Mouse (Mus musculus) limb, embryonic 13.5 days (tissue): ENCODE measurements around the gene Ube2u. TPM values are rescaled to one million over a fixed set of nuclear protein-coding genes. Genes with fewer than 3 reads are reported as not detected.
"Not testable (repeated sequence)": the region's sequence is repeated elsewhere in the genome, so short reads cannot be mapped to it uniquely, and the experiment has no call there.

Experiments
- ATAC-seq: fragments of 200-750 bp; cut with Nextera tagmentation; 2 replicates; pipeline ENCODE4 v1.8.0; 2017; ENCODE audit warnings: low read depth, moderate number of reproducible peaks, moderate TSS enrichment; ENCODE audit not compliant: low FRiP score
- H3K27ac ChIP-seq: fragments of 300-500 bp; sonication (generic); 2 replicates; pipeline ENCODE4 v1.5.1; 2015; ENCODE audit warnings: inconsistent platforms, mild to moderate bottlenecking, moderate library complexity
- H3K27me3 ChIP-seq: fragments of 300-500 bp; sonication (generic); 2 replicates; pipeline ENCODE4 v1.6.1; 2015; ENCODE audit warnings: mild to moderate bottlenecking, inconsistent platforms
- H3K36me3 ChIP-seq: fragments of 300-500 bp; sonication (generic); 2 replicates; pipeline ENCODE4 v1.6.1; 2015; ENCODE audit warnings: inconsistent platforms, mild to moderate bottlenecking, moderate library complexity
- H3K4me1 ChIP-seq: fragments of 300-500 bp; sonication (generic); 2 replicates; pipeline ENCODE4 v1.6.1; 2015; ENCODE audit warnings: inconsistent platforms
- H3K4me2 ChIP-seq: fragments of 300-500 bp; sonication (generic); replicated peaks from 2 replicates; pipeline ENCODE4 v1.6.1; 2015; ENCODE audit warnings: inconsistent platforms, mild to moderate bottlenecking, moderate library complexity
- H3K4me3 ChIP-seq: fragments of 300-500 bp; sonication (generic); 2 replicates; pipeline ENCODE4 v1.5.1; 2015; ENCODE audit warnings: moderate library complexity, mild to moderate bottlenecking, inconsistent platforms
- H3K9ac ChIP-seq: fragments of 300-500 bp; sonication (generic); 2 replicates; pipeline ENCODE4 v1.6.1; 2015; ENCODE audit warnings: mild to moderate bottlenecking, inconsistent platforms
- H3K9me3 ChIP-seq: fragments of 300-500 bp; sonication (generic); 2 replicates; pipeline ENCODE4 v1.6.1; 2016; ENCODE audit warnings: inconsistent platforms
- WGBS: fragments of 180-500 bp; shearing (Covaris S2); methylation state at CpG from one replicate; pipeline ENCODE4 v1.1.7; 2015; 5-methylcytosine and 5-hydroxymethylcytosine counted together
- polyA plus RNA-seq: library from polyadenylated mRNA; unstranded; fragments of >200 nt; fragmentation: Nextera tagmentation; extraction: Ambion mirVana; gene quantifications from 2 replicates; pipeline ENCODE4 v1.2.1, GENCODE M21; 2015

The Ube2u gene
- 0.17 and 0.18 TPM in 2 replicates for polyA plus RNA-seq

- H3K9ac ChIP-seq: no peak within 1 kb of the TSS
- H3K4me1 ChIP-seq: peaks cover 6% of the 10 kb centered on the region; the same call in 1 of the 2 replicates
- H3K27me3 ChIP-seq: no peaks in the 10 kb centered on the region
- H3K4me3 ChIP-seq: peak within 1 kb of the TSS; percentile 22
- H3K4me2 ChIP-seq: peak within 1 kb of the TSS; percentile 54
- no peaks in the 10 kb centered on the region for H3K9me3 ChIP-seq
- 0 out of 2 replicates have a peak, but pooled peaks have one; percentile 19 for ATAC-seq
- WGBS: 39% methylated on average over 15 of the region's 15 CpGs
- H3K27ac ChIP-seq: no peak within 1 kb of the TSS
- H3K36me3 ChIP-seq: no peaks in the 10 kb centered on the region
Observed at GRCm38 (mm10) chr4:100478592-100479321, at the start of gene Ube2u. Gene Ube2u, plus strand, starts transcription at chr4:100478849.

GRCm38 (mm10) chr4:100429371-100429900, 49.2 kb upstream of the Ube2u start:
- 30% methylated on average over 2 of the region's 2 CpGs for WGBS
- H3K9ac ChIP-seq: no peak overlapping the region
- H3K4me3 ChIP-seq: no peak overlapping the region
- H3K4me2 ChIP-seq: no peak overlapping the region
- H3K4me1 ChIP-seq: peaks cover 18% of the 10 kb centered on the region
- no peaks in the 10 kb centered on the region for H3K36me3 ChIP-seq
- no peaks in the 10 kb centered on the region for H3K9me3 ChIP-seq
- no peak for ATAC-seq
- peaks cover 26% of the 10 kb centered on the region; the same call in 1 of the 2 replicates for H3K27me3 ChIP-seq
- no peak overlapping the region for H3K27ac ChIP-seq

GRCm38 (mm10) chr4:100435281-100436168, 43.1 kb upstream of the Ube2u start:
- 21% methylated on average over 8 of the region's 8 CpGs for WGBS
- Histone ChIP-seq H3K4me3 (no peak overlapping the region), H3K27me3 (peaks cover 32% of the 10 kb centered on the region; the same call in 1 of the 2 replicates), H3K4me1 (peaks cover 16% of the 10 kb centered on the region), H3K4me2 (no peak overlapping the region), H3K36me3 (peaks cover under 1% of the 10 kb centered on the region; the same call in 1 of the 2 replicates), H3K9ac (no peak overlapping the region), H3K9me3 (0 out of 2 replicates have a peak, but pooled peaks cover under 1% of the 10 kb centered on the region), H3K27ac (no peak overlapping the region)
- ATAC-seq: peak; percentile 72; the same call in 1 of the 2 replicates

- Histone ChIP-seq H3K4me2 (no peak overlapping the region), H3K27ac (no peak overlapping the region), H3K9me3 (0 out of 2 replicates have a peak, but pooled peaks cover 3% of the 10 kb centered on the region), H3K27me3 (peaks cover 28% of the 10 kb centered on the region; the same call in 1 of the 2 replicates), H3K36me3 (peaks cover 7% of the 10 kb centered on the region), H3K9ac (no peak overlapping the region), H3K4me1 (peaks cover 16% of the 10 kb centered on the region), H3K4me3 (no peak overlapping the region)
- ATAC-seq: no peak; the same call in 1 of the 2 replicates
- 21% methylated on average over 4 of the region's 4 CpGs for WGBS
Observed at GRCm38 (mm10) chr4:100436169-100436547, 42.5 kb upstream of the Ube2u start.

DNA sequence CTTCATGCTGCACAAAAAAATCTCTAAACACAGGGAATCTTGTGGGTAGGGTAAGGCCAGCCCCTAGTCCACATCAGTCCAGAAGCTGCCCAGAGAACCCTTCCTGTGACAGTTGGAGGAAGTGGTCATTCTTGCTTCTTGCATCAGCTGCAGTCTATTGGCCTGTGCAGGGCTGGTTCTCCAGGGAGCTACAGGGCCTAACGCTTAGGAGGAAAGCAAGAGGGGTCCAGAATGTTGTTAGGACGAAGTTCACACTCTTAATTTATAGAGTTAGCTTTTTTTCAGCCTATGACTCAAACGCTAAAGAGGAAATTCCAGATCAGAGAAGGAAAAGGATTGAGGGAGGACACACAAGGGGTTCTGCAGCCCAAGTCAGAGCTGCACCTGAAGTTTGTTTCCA, 31.8 kb upstream of the Ube2u start:
- Histone ChIP-seq H3K4me1 (peaks cover 16% of the 10 kb centered on the region), H3K9ac (no peak overlapping the region), H3K27me3 (no peaks in the 10 kb centered on the region), H3K9me3 (no peaks in the 10 kb centered on the region), H3K4me2 (no peak overlapping the region), H3K27ac (peak overlapping the region; percentile 6; the same call in 1 of the 2 replicates), H3K36me3 (peaks cover 7% of the 10 kb centered on the region), H3K4me3 (no peak overlapping the region)
- 18% methylated on average over 3 of the region's 3 CpGs for WGBS
- no peak for ATAC-seq

GRCm38 (mm10) chr4:100462493-100463120, 16.0 kb upstream of the Ube2u start:
- Histone ChIP-seq H3K27me3 (no peaks in the 10 kb centered on the region), H3K9me3 (no peaks in the 10 kb centered on the region), H3K4me3 (no peak overlapping the region), H3K27ac (no peak overlapping the region), H3K36me3 (no peaks in the 10 kb centered on the region), H3K9ac (no peak overlapping the region), H3K4me1 (peaks cover 15% of the 10 kb centered on the region; the same call in 1 of the 2 replicates), H3K4me2 (no peak overlapping the region)
- peak; percentile 75; the same call in 1 of the 2 replicates for ATAC-seq
- 12% methylated on average over 9 of the region's 9 CpGs for WGBS

GRCm38 (mm10) chr4:100488447-100488846, 9.8 kb downstream of the Ube2u start:
- Histone ChIP-seq H3K27ac (no peak overlapping the region), H3K36me3 (no peaks in the 10 kb centered on the region), H3K9ac (no peak overlapping the region), H3K4me3 (no peak overlapping the region), H3K4me1 (no peaks in the 10 kb centered on the region), H3K27me3 (peaks cover 14% of the 10 kb centered on the region; the same call in 1 of the 2 replicates), H3K9me3 (no peaks in the 10 kb centered on the region), H3K4me2 (no peak overlapping the region)
- WGBS: 90% methylated on average over 3 of the region's 3 CpGs
- no peak for ATAC-seq

DNA sequence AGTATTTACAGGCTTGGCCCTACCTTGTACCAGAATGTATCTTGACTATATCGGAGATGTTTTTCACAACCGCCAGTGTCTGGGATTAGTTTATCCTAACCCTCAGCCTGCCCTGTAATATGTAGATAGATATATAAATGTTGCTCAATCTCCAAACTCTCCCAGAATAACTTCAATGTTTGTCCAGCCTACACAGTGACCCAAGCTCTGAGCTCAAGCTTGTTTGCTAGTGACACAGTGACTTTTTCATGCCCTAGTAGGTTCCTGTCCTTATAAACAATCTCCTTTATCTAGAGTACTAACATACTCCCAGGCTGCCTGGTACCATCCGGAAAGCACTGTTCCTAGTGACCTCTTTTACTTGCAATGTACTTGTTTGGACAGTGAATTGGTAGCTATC, 16.5 kb downstream of the Ube2u start:
- no peak for ATAC-seq
- no peaks in the 10 kb centered on the region for H3K9me3 ChIP-seq
- no peak overlapping the region for H3K4me3 ChIP-seq
- no peak overlapping the region for H3K4me2 ChIP-seq
- H3K4me1 ChIP-seq: peaks cover 8% of the 10 kb centered on the region; the same call in 1 of the 2 replicates
- 95% methylated on average over 3 of the region's 3 CpGs for WGBS
- no peaks in the 10 kb centered on the region for H3K36me3 ChIP-seq
- no peak overlapping the region for H3K27ac ChIP-seq
- peaks cover 14% of the 10 kb centered on the region; the same call in 1 of the 2 replicates for H3K27me3 ChIP-seq
- no peak overlapping the region for H3K9ac ChIP-seq

GRCm38 (mm10) chr4:100496521-100496920, 17.9 kb downstream of the Ube2u start:
- 89% methylated on average over 1 of the region's 1 CpGs for WGBS
- ATAC-seq: no peak
- Histone ChIP-seq H3K27ac (no peak overlapping the region), H3K9me3 (no peaks in the 10 kb centered on the region), H3K4me1 (peaks cover 8% of the 10 kb centered on the region; the same call in 1 of the 2 replicates), H3K27me3 (peaks cover 8% of the 10 kb centered on the region; the same call in 1 of the 2 replicates), H3K9ac (no peak overlapping the region), H3K36me3 (no peaks in the 10 kb centered on the region), H3K4me3 (no peak overlapping the region), H3K4me2 (no peak overlapping the region)

DNA sequence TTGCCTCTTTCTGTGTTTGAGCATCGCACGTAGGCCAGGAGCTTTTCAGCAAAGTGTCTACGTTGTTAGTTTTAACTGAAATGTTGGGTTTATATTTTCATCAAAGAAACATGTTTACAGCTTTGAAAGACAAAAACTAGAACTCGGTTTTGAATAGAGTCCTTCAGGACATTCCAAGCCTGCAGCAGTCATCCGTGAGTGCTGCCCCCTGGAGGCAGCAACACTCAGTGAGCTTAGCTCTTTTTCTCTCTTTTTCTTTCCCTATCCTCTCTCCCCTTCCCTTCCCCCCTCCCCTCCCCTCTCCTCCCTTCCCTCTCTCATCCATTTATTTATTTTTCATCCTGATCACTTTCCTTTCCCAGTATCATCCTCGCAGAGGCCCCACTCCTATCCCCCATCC, 19.5 kb downstream of the Ube2u start:
- H3K4me2 ChIP-seq: no peak overlapping the region
- 60% methylated on average over 6 of the region's 6 CpGs for WGBS
- no peak overlapping the region for H3K27ac ChIP-seq
- H3K36me3 ChIP-seq: no peaks in the 10 kb centered on the region
- H3K9ac ChIP-seq: no peak overlapping the region
- H3K4me1 ChIP-seq: peaks cover 8% of the 10 kb centered on the region; the same call in 1 of the 2 replicates
- H3K27me3 ChIP-seq: no peaks in the 10 kb centered on the region
- no peak overlapping the region for H3K4me3 ChIP-seq
- no peak for ATAC-seq
- no peaks in the 10 kb centered on the region for H3K9me3 ChIP-seq

- H3K9me3 ChIP-seq, H3K4me3 ChIP-seq: not testable (repeated sequence)
- WGBS: 87% methylated on average over 7 of the region's 7 CpGs
Observed at GRCm38 (mm10) chr4:100499037-100499601, 20.5 kb downstream of the Ube2u start.

More at GRCm38 (mm10) chr4:100499037-100499601, 20.5 kb downstream of the Ube2u start:
- not testable (repeated sequence) for H3K9ac ChIP-seq, H3K27me3 ChIP-seq, H3K36me3 ChIP-seq, H3K27ac ChIP-seq, H3K4me2 ChIP-seq, H3K4me1 ChIP-seq, ATAC-seq
